Mouse (Mus musculus) C2C12 (cell line): ENCODE measurements at regions not wholly inside any gene's neighbourhood (a gene's known extent, or its start where the extent isn't known, plus 50 kb on each side); places are given as distances from the start of the nearest gene placed in this dataset.

Experiments
- CEBPB ChIP-seq: IDR thresholded peaks from one replicate; pipeline ENCODE4 v1.6.1; 2011; ENCODE audit warnings: low read depth, mild to moderate bottlenecking, control low read depth, moderate library complexity
- CTCF ChIP-seq: IDR thresholded peaks from one replicate; pipeline ENCODE4 v1.5.1; 2011; ENCODE audit not compliant: control insufficient read depth, insufficient read depth, insufficient read length
- MAX ChIP-seq: IDR thresholded peaks from one replicate; pipeline ENCODE4 v1.6.1; 2011; ENCODE audit warnings: mild to moderate bottlenecking, control low read depth
- USF1 ChIP-seq: IDR thresholded peaks from one replicate; pipeline ENCODE4 v1.6.1; 2011; ENCODE audit warnings: low read depth, mild to moderate bottlenecking, control low read depth, moderate library complexity

- no peak for TF ChIP-seq USF1
- TF ChIP-seq CTCF, result no peak
- no peak for TF ChIP-seq MAX
- TF ChIP-seq CEBPB, result no peak
Measured at GRCm38 (mm10) chr2:45707026-45707425, 589.8 kb upstream of the Zeb2 start.
